Mouse (Mus musculus) brain, embryonic 14.5 days (tissue): ENCODE measurements around the gene Olfr1290.

Experiments
- CTCF ChIP-seq: fragments of 200-500 bp; IDR thresholded peaks from 2 replicates; pipeline ENCODE4 v1.5.1; 2012; ENCODE audit warnings: inconsistent platforms, mild to moderate bottlenecking, moderate library complexity, borderline replicate concordance; ENCODE audit not compliant: insufficient read depth, insufficient read length; ENCODE audit errors: extremely low read depth
- POLR2A ChIP-seq: fragments of 200-500 bp; IDR thresholded peaks from 2 replicates; pipeline ENCODE4 v1.6.1; 2012; ENCODE audit warnings: mild to moderate bottlenecking, inconsistent platforms, borderline replicate concordance; ENCODE audit not compliant: poor library complexity, insufficient read depth, insufficient read length, severe bottlenecking; ENCODE audit errors: extremely low read depth

GRCm38 (mm10) chr2:111480519-111480918 is 13.1 kb downstream of the Olfr1290 start, which contains the start of gene Olfr1289:
- TF ChIP-seq CTCF (no peak), POLR2A (no peak)
